Mouse (Mus musculus) stomach, postnatal 0 days (tissue): ENCODE measurements around the gene Zfp511. TPM values are rescaled to one million over a fixed set of nuclear protein-coding genes. Genes with fewer than 3 reads are reported as not detected.

Source experiments
- ATAC-seq: fragments of 200-750 bp; cut with Nextera tagmentation; 2 replicates; pipeline ENCODE4 v1.8.0; 2017; ENCODE audit not compliant: low FRiP score, low TSS enrichment
- DNase-seq: peaks from one replicate; pipeline ENCODE4 v3.0.0-alpha.2; 2016; ENCODE audit warnings: low spot score
- H3K27ac ChIP-seq: fragments of 300-500 bp; sonication (generic); replicated peaks from 2 replicates; pipeline ENCODE4 v1.5.1; 2014; ENCODE audit warnings: mild to moderate bottlenecking, control low read depth
- H3K27me3 ChIP-seq: fragments of 300-500 bp; sonication (generic); 2 replicates; pipeline ENCODE4 v1.6.1; 2014; ENCODE audit warnings: low read length; ENCODE audit not compliant: control insufficient read depth, insufficient read depth
- H3K36me3 ChIP-seq: fragments of 300-500 bp; sonication (generic); 2 replicates; pipeline ENCODE4 v1.6.1; 2014; ENCODE audit warnings: low read length, mixed read lengths; ENCODE audit not compliant: control insufficient read depth, insufficient read depth
- H3K4me1 ChIP-seq: fragments of 300-500 bp; sonication (generic); replicated peaks from 2 replicates; pipeline ENCODE4 v1.6.1; 2014; ENCODE audit warnings: antibody characterized with exemption; ENCODE audit not compliant: control insufficient read depth, insufficient read depth
- H3K4me2 ChIP-seq: fragments of 300-500 bp; sonication (generic); replicated peaks from 2 replicates; pipeline ENCODE4 v1.6.1; 2014; ENCODE audit warnings: low read depth, mild to moderate bottlenecking, control low read depth, moderate library complexity
- H3K4me3 ChIP-seq: fragments of 300-500 bp; sonication (generic); 2 replicates; pipeline ENCODE4 v1.5.1; 2014; ENCODE audit warnings: low read depth, low read length, control low read depth
- H3K9ac ChIP-seq: fragments of 300-500 bp; sonication (generic); 2 replicates; pipeline ENCODE4 v1.6.1; 2014; ENCODE audit warnings: mild to moderate bottlenecking, low read length, control low read depth, mixed read lengths
- H3K9me3 ChIP-seq: fragments of 300-500 bp; sonication (generic); 2 replicates; pipeline ENCODE4 v1.6.1; 2016; ENCODE audit warnings: low read length; ENCODE audit not compliant: control insufficient read depth
- CTCF ChIP-seq: IDR thresholded peaks from 2 replicates; pipeline ENCODE4 v1.5.1; 2016; ENCODE audit warnings: antibody characterized with exemption, low read depth, mild to moderate bottlenecking, moderate library complexity
- EP300 ChIP-seq: optimal IDR thresholded peaks from 2 replicates; pipeline ENCODE3; 2016; ENCODE audit warnings: antibody characterized with exemption
- WGBS: fragments of 180-500 bp; shearing (Covaris S2); extraction: QIAGEN DNeasy Blood & Tissue Kit; methylation state at CpG from one replicate; pipeline ENCODE4 v1.1.7; 2014; 5-methylcytosine and 5-hydroxymethylcytosine counted together
- polyA plus RNA-seq: library from polyadenylated mRNA; unstranded; fragments of >200 nt; fragmentation: Nextera tagmentation; extraction: Ambion mirVana; gene quantifications from 2 replicates; pipeline ENCODE4 v1.2.1, GENCODE M21; 2015

Gene Zfp511
- polyA plus RNA-seq, 1 experiment from 2014 or later = 20.7 TPM

GRCm38 (mm10) chr7:139994202-139994601, 42.0 kb upstream of the Zfp511 start:
- ATAC-seq = no peak
- DNase-seq = no peak
- H3K36me3 ChIP-seq = peaks cover 20% of the 10 kb centered on the region
- H3K27ac ChIP-seq = no peak overlapping the region
- no peak for TF ChIP-seq EP300
- no peak for TF ChIP-seq CTCF
- H3K4me3 ChIP-seq = no peak overlapping the region
- no peak overlapping the region for H3K4me2 ChIP-seq
- WGBS = 49% methylated on average over 4 of the region's 4 CpGs
- H3K27me3 ChIP-seq = no peaks in the 10 kb centered on the region
- H3K9ac ChIP-seq = no peak overlapping the region
- no peaks in the 10 kb centered on the region for H3K9me3 ChIP-seq
- H3K4me1 ChIP-seq = no peaks in the 10 kb centered on the region

- Histone ChIP-seq H3K4me1 (no peaks in the 10 kb centered on the region), H3K4me3 (no peak overlapping the region), H3K9ac (no peak overlapping the region), H3K9me3 (no peaks in the 10 kb centered on the region), H3K4me2 (no peak overlapping the region), H3K27me3 (no peaks in the 10 kb centered on the region), H3K27ac (no peak overlapping the region), H3K36me3 (peaks cover 23% of the 10 kb centered on the region)
- WGBS = 28% methylated on average over 3 of the region's 3 CpGs
- ATAC-seq (no peak), DNase-seq (peak; percentile 65)
- TF ChIP-seq EP300 = no peak
- TF ChIP-seq CTCF = peak; percentile 86
Measured at GRCm38 (mm10) chr7:139994676-139995075, 41.5 kb upstream of the Zfp511 start.

GRCm38 (mm10) chr7:139998691-139999350, 37.4 kb upstream of the Zfp511 start:
- no peak for TF ChIP-seq EP300
- no peak for TF ChIP-seq CTCF

GRCm38 (mm10) chr7:140001086-140001740, 35.0 kb upstream of the Zfp511 start:
- H3K36me3 ChIP-seq = peaks cover 40% of the 10 kb centered on the region
- H3K4me1 ChIP-seq = no peaks in the 10 kb centered on the region
- H3K27ac ChIP-seq = no peak overlapping the region
- ATAC-seq (peak; percentile 29; the same call in 1 of the 2 replicates), DNase-seq (no peak)
- H3K4me2 ChIP-seq = no peak overlapping the region
- 75% methylated on average over 12 of the region's 12 CpGs for WGBS
- H3K9ac ChIP-seq = no peak overlapping the region
- no peaks in the 10 kb centered on the region for H3K27me3 ChIP-seq
- H3K9me3 ChIP-seq = no peaks in the 10 kb centered on the region
- TF ChIP-seq CTCF = no peak
- no peak for TF ChIP-seq EP300
- H3K4me3 ChIP-seq = no peak overlapping the region

More at GRCm38 (mm10) chr7:139998691-139999350, 37.4 kb upstream of the Zfp511 start:
- 91% methylated on average over 13 of the region's 13 CpGs for WGBS
- H3K9ac ChIP-seq = no peak overlapping the region
- no peak overlapping the region for H3K27ac ChIP-seq
- H3K9me3 ChIP-seq = no peaks in the 10 kb centered on the region
- no peaks in the 10 kb centered on the region for H3K4me1 ChIP-seq
- ATAC-seq = no peak
- no peaks in the 10 kb centered on the region for H3K27me3 ChIP-seq
- no peak overlapping the region for H3K4me3 ChIP-seq
- H3K36me3 ChIP-seq = peaks cover 37% of the 10 kb centered on the region
- DNase-seq = no peak
- H3K4me2 ChIP-seq = no peak overlapping the region

GRCm38 (mm10) chr7:140004666-140005065, 31.5 kb upstream of the Zfp511 start:
- DNase-seq (no peak), ATAC-seq (no peak)
- H3K27ac ChIP-seq = no peak overlapping the region
- no peaks in the 10 kb centered on the region for H3K27me3 ChIP-seq
- H3K4me1 ChIP-seq = no peaks in the 10 kb centered on the region
- H3K9ac ChIP-seq = no peak overlapping the region
- 87% methylated on average over 8 of the region's 8 CpGs for WGBS
- TF ChIP-seq CTCF (no peak), EP300 (no peak)
- H3K4me2 ChIP-seq = no peak overlapping the region
- no peaks in the 10 kb centered on the region for H3K9me3 ChIP-seq
- H3K36me3 ChIP-seq = peaks cover 21% of the 10 kb centered on the region
- no peak overlapping the region for H3K4me3 ChIP-seq

- H3K4me3 ChIP-seq = no peak overlapping the region
- no peak for TF ChIP-seq CTCF
- TF ChIP-seq EP300 = no peak
- H3K27me3 ChIP-seq = no peaks in the 10 kb centered on the region
- no peaks in the 10 kb centered on the region for H3K4me1 ChIP-seq
- 90% methylated on average over 9 of the region's 9 CpGs for WGBS
- ATAC-seq (no peak), DNase-seq (no peak)
- H3K27ac ChIP-seq = no peak overlapping the region
- H3K9ac ChIP-seq = no peak overlapping the region
- no peaks in the 10 kb centered on the region for H3K9me3 ChIP-seq
- peaks cover 8% of the 10 kb centered on the region; the same call in 1 of the 2 replicates for H3K36me3 ChIP-seq
- no peak overlapping the region for H3K4me2 ChIP-seq
Measured at GRCm38 (mm10) chr7:140006861-140007611, 29.2 kb upstream of the Zfp511 start.
